Mouse (Mus musculus): ENCODE data around the gene Smc3. TPM values are rescaled to one million over a fixed set of nuclear protein-coding genes. Genes with fewer than 3 reads are reported as not detected.

Gene Smc3
- polyA plus RNA-seq, 1 experiment: 40.6 TPM

DNA sequence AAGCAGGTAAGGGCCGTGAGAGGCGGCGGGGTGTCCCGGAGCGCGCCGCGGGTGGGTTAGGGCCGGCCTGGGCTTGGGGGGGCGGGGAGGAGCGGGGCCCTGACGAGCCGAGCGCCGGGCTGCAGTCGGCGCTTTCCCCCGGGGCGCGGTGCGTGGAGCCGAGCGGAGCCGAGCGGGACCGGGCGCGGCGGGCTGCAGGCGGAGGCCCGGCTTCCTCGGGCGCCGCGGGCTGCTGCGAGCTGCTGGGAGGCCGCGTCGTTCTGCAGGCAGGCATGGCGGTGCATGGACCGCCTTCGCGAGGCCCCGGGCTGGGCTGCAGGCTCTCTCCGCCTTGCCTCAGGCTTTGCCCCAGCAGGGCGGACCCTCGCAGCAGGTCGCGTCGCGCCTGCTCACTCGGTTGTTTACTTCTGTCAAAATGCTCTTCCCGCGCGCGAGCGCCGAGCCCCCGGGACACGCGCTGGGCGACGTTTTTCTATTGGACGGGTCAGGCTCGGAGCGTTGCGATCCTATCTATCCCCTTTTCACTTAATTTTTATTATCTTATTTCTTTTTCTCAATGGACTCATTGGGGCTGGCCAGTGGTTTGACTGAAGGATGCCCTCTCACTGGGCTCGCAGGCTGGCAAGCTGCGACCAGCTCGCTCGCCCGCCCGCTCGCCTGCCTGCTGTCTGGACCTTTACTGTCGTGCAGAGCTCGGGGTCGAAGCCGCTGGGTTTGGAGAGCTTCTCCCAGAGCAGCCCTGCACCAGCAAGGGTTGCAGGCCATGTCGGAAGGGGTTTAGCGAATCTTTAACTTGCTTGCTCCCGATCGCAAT is 558 bp downstream of the Smc3 start:
- no peak; the same call in 1 of the 2 replicates for TF ChIP-seq CTCF (IDR thresholded peaks at IDR 0.05; ENCODE audit: low read depth, low read length)
- TF ChIP-seq POLR2A (IDR thresholded peaks at IDR 0.05; ENCODE audit: borderline replicate concordance, low read depth, low read length): no peak
- Histone ChIP-seq H3K4me3 (ENCODE audit: insufficient read depth, low read length) (peak overlapping the region; percentile 95), H3K4me1 (ENCODE audit: control insufficient read depth, insufficient read depth, low read length) (peaks cover 14% of the 10 kb centered on the region), H3K27ac (ENCODE audit: insufficient read depth, low read depth, low read length) (peak overlapping the region; percentile 52)

DNA sequence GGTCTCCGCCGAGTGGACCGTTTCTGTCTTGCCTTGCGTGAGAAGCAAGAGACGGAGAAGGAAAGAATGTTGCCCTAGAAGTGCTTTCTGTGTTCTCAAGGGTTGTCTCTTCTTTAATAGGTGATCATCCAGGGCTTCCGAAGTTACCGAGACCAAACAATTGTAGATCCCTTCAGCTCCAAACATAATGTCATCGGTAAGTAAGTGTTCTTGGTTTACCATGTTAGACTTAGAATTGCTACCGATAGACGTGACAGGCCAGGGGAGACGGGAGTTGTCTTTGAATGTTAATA is 1.1 kb downstream of the Smc3 start:
- H3K27ac ChIP-seq (ENCODE audit: insufficient read depth, low read depth, low read length): no peak overlapping the region
- H3K4me3 ChIP-seq (ENCODE audit: insufficient read depth, low read length): peak overlapping the region; percentile 95
- TF ChIP-seq POLR2A (IDR thresholded peaks at IDR 0.05; ENCODE audit: borderline replicate concordance, low read depth, low read length): no peak
- TF ChIP-seq CTCF (IDR thresholded peaks at IDR 0.05; ENCODE audit: low read depth, low read length): no peak; the same call in 1 of the 2 replicates

DNA sequence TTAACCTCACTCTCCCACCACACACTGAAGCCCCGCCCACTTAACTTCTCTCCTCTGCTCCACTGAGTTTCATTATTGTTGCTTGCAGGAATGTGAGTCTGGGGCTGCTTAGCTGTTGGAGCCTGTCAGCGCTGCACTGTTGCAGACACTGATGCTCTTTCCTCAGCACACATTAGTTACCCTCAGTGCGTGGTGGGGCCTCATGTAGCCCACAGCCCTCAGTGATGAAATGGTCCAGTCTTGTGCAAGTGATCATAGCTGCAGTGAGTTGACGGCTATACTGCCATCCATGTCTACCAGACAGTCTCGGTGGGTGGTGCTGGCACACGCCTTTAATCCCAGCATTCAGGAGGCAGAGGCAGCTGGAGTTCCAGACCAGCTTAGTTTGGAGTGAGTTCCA is 8.7 kb downstream of the Smc3 start:
- no peak overlapping the region for H3K27ac ChIP-seq (ENCODE audit: insufficient read depth, low read depth, low read length)
- H3K4me3 ChIP-seq (ENCODE audit: insufficient read depth, low read length): no peak overlapping the region
- no peaks in the 10 kb centered on the region for H3K4me1 ChIP-seq (ENCODE audit: control insufficient read depth, insufficient read depth, low read length)
- TF ChIP-seq CTCF (IDR thresholded peaks at IDR 0.05; ENCODE audit: low read depth, low read length) (no peak), POLR2A (IDR thresholded peaks at IDR 0.05; ENCODE audit: borderline replicate concordance, low read depth, low read length) (no peak)

More for the DNA sequence above, 1.1 kb downstream of the Smc3 start:
- peaks cover 14% of the 10 kb centered on the region for H3K4me1 ChIP-seq (ENCODE audit: control insufficient read depth, insufficient read depth, low read length)

DNA sequence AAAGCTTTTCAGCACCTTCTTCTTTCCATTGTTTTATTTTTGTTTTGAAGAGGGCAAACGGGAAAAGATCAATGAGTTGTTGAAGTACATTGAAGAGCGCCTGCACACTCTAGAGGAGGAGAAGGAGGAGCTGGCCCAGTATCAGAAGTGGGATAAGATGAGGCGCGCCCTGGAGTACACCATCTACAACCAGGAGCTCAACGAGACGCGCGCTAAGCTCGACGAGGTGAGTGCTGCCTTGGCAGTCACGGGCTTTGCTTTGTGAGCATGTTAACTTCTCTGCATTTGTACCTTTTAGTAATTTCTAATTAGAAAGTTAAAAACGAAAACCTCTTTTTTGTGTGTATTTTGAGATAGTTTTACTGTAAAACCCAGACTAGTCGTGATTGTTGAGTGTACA is 21.5 kb downstream of the Smc3 start:
- no peak overlapping the region for H3K27ac ChIP-seq (ENCODE audit: insufficient read depth, low read depth, low read length)
- TF ChIP-seq CTCF (IDR thresholded peaks at IDR 0.05; ENCODE audit: low read depth, low read length) (no peak), POLR2A (IDR thresholded peaks at IDR 0.05; ENCODE audit: borderline replicate concordance, low read depth, low read length) (no peak)
- H3K4me1 ChIP-seq (ENCODE audit: control insufficient read depth, insufficient read depth, low read length): no peaks in the 10 kb centered on the region
- no peak overlapping the region for H3K4me3 ChIP-seq (ENCODE audit: insufficient read depth, low read length)

DNA sequence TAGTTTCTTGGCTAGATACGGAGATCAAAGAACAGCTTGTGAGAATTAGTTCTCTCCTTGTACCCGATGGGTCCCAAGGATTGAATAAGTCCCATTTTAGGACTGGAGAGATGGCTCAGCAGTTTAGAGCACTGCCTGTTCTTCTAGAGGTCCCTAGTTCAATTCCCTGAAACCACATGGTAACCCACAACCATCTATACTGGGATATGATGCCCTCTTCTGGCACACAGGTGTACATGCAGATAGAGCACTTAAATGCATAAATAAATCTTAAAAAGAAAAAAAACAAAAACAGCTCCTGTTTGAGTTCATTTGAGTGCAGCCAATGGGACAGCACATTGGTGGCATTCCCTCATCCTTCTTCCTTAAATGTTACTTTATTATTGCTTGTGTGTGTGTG is 37.8 kb downstream of the Smc3 start:
- no peak for TF ChIP-seq POLR2A (IDR thresholded peaks at IDR 0.05; ENCODE audit: borderline replicate concordance, low read depth, low read length)
- TF ChIP-seq CTCF (IDR thresholded peaks at IDR 0.05; ENCODE audit: low read depth, low read length): no peak
- Histone ChIP-seq H3K4me3 (ENCODE audit: insufficient read depth, low read length) (no peak overlapping the region), H3K27ac (ENCODE audit: insufficient read depth, low read depth, low read length) (no peak overlapping the region), H3K4me1 (ENCODE audit: control insufficient read depth, insufficient read depth, low read length) (no peaks in the 10 kb centered on the region)

DNA sequence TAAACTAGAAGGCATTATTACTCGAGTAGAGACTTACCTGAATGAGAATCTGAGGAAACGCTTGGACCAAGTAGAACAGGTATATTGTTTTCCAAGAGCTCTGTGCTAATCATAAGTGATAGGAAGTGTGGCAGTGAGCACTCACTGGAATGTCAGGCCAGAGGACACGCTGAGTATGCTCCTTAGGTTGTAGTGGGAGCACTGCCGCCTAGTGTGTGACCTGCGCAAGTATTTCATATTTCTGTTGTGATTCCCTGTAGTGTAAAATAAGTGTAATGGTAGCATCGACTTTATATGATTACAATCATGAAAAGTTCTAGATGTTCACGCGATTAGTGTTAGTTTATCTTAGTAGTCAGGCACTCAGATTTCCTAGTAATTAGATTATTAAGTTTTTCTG is 38.5 kb downstream of the Smc3 start:
- TF ChIP-seq CTCF (IDR thresholded peaks at IDR 0.05; ENCODE audit: low read depth, low read length) (no peak), POLR2A (IDR thresholded peaks at IDR 0.05; ENCODE audit: borderline replicate concordance, low read depth, low read length) (no peak)
- Histone ChIP-seq H3K4me3 (ENCODE audit: insufficient read depth, low read length) (no peak overlapping the region), H3K4me1 (ENCODE audit: control insufficient read depth, insufficient read depth, low read length) (no peaks in the 10 kb centered on the region), H3K27ac (ENCODE audit: insufficient read depth, low read depth, low read length) (no peak overlapping the region)

DNA sequence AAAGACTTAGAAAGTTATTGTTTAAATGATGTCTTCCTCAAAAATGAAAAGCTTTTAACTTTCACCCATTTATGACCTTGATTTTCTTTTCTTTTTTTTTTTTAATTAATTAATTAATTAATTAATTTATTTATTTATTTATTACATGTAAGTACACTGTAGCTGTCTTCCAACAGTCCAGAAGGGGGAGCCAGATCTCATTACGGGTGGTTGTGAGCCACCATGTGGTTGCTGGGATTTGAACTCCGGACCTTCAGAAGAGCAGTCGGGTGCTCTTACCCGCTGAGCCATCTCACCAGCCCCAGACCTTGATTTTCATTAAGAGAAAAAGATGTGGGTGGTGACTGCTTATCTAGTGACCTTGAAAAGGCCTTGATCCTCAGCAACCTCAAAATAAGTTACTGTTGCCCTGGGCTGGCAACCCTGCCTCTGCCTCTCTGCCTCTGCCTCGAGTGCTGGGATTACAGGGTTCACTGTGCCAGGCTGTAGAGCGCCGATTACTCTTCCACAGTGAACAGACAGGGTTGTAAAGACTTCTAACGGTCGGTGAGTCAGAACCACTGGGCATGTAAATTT is 43.9 kb downstream of the Smc3 start:
- no peak overlapping the region for H3K4me3 ChIP-seq (ENCODE audit: insufficient read depth, low read length)
- H3K27ac ChIP-seq (ENCODE audit: insufficient read depth, low read depth, low read length): no peak overlapping the region
- no peak for TF ChIP-seq CTCF (IDR thresholded peaks at IDR 0.05; ENCODE audit: low read depth, low read length)
- TF ChIP-seq POLR2A (IDR thresholded peaks at IDR 0.05; ENCODE audit: borderline replicate concordance, low read depth, low read length): no peak
- no peaks in the 10 kb centered on the region for H3K4me1 ChIP-seq (ENCODE audit: control insufficient read depth, insufficient read depth, low read length)

DNA sequence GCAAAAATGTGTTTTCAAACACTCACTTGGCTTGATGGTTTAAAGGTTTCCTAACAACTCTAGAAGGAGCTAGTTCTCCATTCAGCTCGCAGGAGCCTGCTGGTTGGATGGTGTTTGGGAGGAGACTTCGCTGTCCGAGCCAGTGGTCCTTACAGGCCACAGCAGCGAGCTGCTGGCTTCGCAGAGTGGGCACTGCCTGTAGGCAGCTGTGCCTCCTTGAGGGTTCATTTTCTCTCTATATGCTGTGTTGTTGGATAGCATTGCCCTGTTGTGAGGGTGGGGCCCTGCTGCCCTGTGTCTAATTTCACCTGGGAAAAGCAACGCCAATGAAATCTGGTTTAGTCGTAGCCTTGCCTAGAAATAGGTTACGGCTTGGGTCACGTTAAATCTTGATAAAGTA is 47.1 kb downstream of the Smc3 start:
- Histone ChIP-seq H3K4me3 (ENCODE audit: insufficient read depth, low read length) (no peak overlapping the region), H3K27ac (ENCODE audit: insufficient read depth, low read depth, low read length) (no peak overlapping the region), H3K4me1 (ENCODE audit: control insufficient read depth, insufficient read depth, low read length) (no peaks in the 10 kb centered on the region)
- TF ChIP-seq CTCF (IDR thresholded peaks at IDR 0.05; ENCODE audit: low read depth, low read length): no peak
- no peak for TF ChIP-seq POLR2A (IDR thresholded peaks at IDR 0.05; ENCODE audit: borderline replicate concordance, low read depth, low read length)

DNA sequence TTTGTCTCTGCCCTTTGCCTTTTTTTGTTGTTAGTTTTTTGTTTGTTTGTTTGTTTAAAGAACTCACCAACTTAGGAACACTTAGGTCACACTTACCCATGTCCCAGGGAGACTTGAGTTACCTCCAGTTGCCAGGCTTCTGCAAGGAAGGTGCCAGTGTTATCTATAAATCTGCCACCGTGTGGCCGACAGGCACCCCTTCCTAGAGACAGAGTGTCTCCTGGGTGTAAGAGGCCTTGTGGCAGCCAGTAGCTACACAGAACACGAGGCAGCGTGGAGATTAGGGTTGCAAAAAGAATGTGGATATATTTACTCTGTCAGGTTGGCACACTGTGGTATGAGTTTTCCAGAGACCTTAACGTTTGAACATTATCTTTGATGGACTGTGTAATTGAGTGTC is 47.9 kb downstream of the Smc3 start:
- no peak overlapping the region for H3K4me3 ChIP-seq (ENCODE audit: insufficient read depth, low read length)
- TF ChIP-seq POLR2A (IDR thresholded peaks at IDR 0.05; ENCODE audit: borderline replicate concordance, low read depth, low read length): no peak
- TF ChIP-seq CTCF (IDR thresholded peaks at IDR 0.05; ENCODE audit: low read depth, low read length): no peak
- H3K4me1 ChIP-seq (ENCODE audit: control insufficient read depth, insufficient read depth, low read length): no peaks in the 10 kb centered on the region
- H3K27ac ChIP-seq (ENCODE audit: insufficient read depth, low read depth, low read length): no peak overlapping the region

DNA sequence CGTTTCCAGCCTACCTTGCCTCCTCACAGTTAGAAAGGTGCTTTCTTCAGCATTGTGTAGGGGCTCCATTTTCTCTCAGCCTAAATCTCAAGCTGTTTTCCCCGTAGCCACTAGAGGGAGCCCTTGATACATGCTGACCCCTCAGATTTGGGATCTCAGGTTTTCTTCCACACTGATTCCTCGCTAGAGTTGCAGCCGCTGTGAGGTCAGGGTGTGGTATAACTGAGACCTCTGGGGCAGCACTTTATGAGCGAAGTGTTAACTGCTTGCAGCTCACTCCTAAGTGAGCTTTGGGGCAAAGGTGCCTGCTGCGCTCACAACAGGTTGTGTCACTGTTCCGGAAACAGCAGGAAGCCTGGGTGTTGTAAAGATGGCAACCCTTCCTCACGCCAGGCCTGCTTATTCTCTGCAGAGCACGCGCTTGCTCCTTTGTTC is 48.6 kb downstream of the Smc3 start:
- Histone ChIP-seq H3K27ac (ENCODE audit: insufficient read depth, low read depth, low read length) (no peak overlapping the region), H3K4me3 (ENCODE audit: insufficient read depth, low read length) (no peak overlapping the region), H3K4me1 (ENCODE audit: control insufficient read depth, insufficient read depth, low read length) (peaks cover 3% of the 10 kb centered on the region)
- no peak for TF ChIP-seq POLR2A (IDR thresholded peaks at IDR 0.05; ENCODE audit: borderline replicate concordance, low read depth, low read length)
- peak; percentile 79 for TF ChIP-seq CTCF (IDR thresholded peaks at IDR 0.05; ENCODE audit: low read depth, low read length)

Data from bone marrow macrophage, adult 2 months (primary cell).